Comparison of ENCODE assay signal across 8 mouse cellular contexts in the genomic region with DNA sequence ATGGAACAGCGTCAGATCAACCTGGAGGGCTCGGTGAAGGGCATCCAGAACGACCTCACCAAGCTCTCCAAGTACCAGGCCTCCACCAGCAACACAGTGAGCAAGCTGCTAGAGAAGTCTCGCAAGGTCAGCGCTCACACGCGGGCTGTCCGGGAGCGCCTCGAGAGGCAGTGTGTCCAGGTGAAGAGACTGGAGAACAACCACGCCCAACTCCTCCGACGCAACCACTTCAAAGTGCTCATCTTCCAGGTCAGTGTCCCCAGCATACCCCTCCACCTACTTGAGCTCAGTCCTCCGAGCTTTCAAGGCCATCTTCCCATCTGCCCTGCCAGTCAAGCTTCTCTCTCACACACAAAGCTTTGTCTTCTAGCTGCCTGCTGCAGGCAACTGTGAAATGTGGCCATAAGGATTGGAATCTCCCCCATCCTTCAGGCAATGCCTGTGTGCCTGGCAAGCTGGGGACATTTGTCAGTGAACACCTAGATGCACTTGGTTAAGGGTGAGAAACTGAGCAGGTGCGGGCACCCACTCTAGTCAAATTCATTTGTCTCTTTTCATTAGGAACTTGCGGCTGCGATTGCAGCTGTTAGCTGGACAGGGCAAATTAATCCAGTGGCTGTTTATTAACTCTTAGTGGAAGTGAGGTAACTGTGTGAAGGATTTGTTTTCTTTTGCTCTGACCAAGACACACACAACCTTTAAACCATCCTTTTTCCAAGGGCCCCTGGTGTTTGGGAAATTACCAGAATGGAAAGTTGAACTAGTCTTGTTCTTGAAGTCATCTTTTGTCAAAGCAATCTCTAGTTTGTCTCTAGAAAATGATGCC. TPM values are rescaled to one million over a fixed set of nuclear protein-coding genes. Genes with fewer than 3 reads are reported as not detected.
DNase-seq lines count a peak whose midpoint lies in the region; ATAC-seq lines count a peak whose summit lies in the region.

No protein-coding gene starts in this region.

- peaks cover 30% of the 10 kb centered on the region for H3K4me1 ChIP-seq in heart, embryonic 12.5 days (replicated peaks)
- H3K4me1 ChIP-seq in midbrain, embryonic 16.5 days (ENCODE audit: control insufficient read depth, insufficient read depth, low read length), result no peaks in the 10 kb centered on the region

- H3K4me2 ChIP-seq in heart, embryonic 12.5 days, result peak overlapping the region; percentile 66
- no peak overlapping the region for H3K4me2 ChIP-seq in midbrain, embryonic 16.5 days (ENCODE audit: low read length)

- WGBS in heart, embryonic 12.5 days, result 53% methylated on average over 17 of the region's 17 CpGs
- 88% methylated on average over 17 of the region's 17 CpGs for WGBS in midbrain, embryonic 16.5 days

- peak overlapping the region; percentile 98 for H3K27ac ChIP-seq in heart, embryonic 12.5 days (ENCODE audit: poor library complexity, severe bottlenecking)
- H3K27ac ChIP-seq in midbrain, embryonic 16.5 days (ENCODE audit: low read length), result peak overlapping the region; percentile 5; the same call in 1 of the 2 replicates

- DNase-seq in adrenal gland, adult 2 months, result peak; percentile 16
- DNase-seq in adrenal gland, adult 8-10 months, result no peak
- peak; percentile 4 for DNase-seq in ES-CJ7 (ENCODE audit: low read depth, low spot score)
- peak; percentile 51 for DNase-seq in kidney, postnatal 14 days
- DNase-seq in layer of hippocampus, postnatal 14 days (ENCODE audit: low spot score in 2 of 2), result no peak
- no peak for DNase-seq in natural killer cell, adult 2 months (ENCODE audit: low spot score in 2 of 2)

- peak overlapping the region; percentile 65 for H3K4me3 ChIP-seq in heart, embryonic 12.5 days
- no peak overlapping the region for H3K4me3 ChIP-seq in midbrain, embryonic 16.5 days (ENCODE audit: low read depth, low read length)

- peak overlapping the region; percentile 81 for H3K9ac ChIP-seq in heart, embryonic 12.5 days
- no peak overlapping the region for H3K9ac ChIP-seq in midbrain, embryonic 16.5 days (ENCODE audit: low read depth, low read length)

- ATAC-seq in heart, embryonic 12.5 days (ENCODE audit: insufficient number of reproducible peaks, low FRiP score), result peak; percentile 69
- ATAC-seq in midbrain, embryonic 16.5 days, result peak; percentile 48; the same call in 1 of the 2 replicates

- H3K9me3 ChIP-seq in heart, embryonic 12.5 days (replicated peaks), result no peaks in the 10 kb centered on the region
- no peaks in the 10 kb centered on the region for H3K9me3 ChIP-seq in midbrain, embryonic 16.5 days (replicated peaks; ENCODE audit: control insufficient read depth, low read length, poor library complexity, severe bottlenecking)

- H3K36me3 ChIP-seq in heart, embryonic 12.5 days, result no peaks in the 10 kb centered on the region
- H3K36me3 ChIP-seq in midbrain, embryonic 16.5 days (ENCODE audit: control insufficient read depth, insufficient read depth, low read length), result no peaks in the 10 kb centered on the region

- no peaks in the 10 kb centered on the region for H3K27me3 ChIP-seq in heart, embryonic 12.5 days (replicated peaks)
- H3K27me3 ChIP-seq in midbrain, embryonic 16.5 days (ENCODE audit: control insufficient read depth, insufficient read depth, low read depth, low read length), result no peaks in the 10 kb centered on the region

RNA-seq across cellular contexts. Expression of a gene that starts 0.9 kb away (rescaled TPM):
- 10 to 100 TPM; 53.8 to 74.8 TPM for total RNA-seq in adrenal gland, adult 2 months (2021)
- polyA plus RNA-seq in adrenal gland, adult 2 months (2012; rRNA removed), result 20.7 and 26.8 TPM in 2 replicates
- total RNA-seq in adrenal gland, adult 8-10 months (2022), result 10 to 100 TPM; 31.3 to 69.1 (median 42.0) TPM
- polyA plus RNA-seq in heart, embryonic 12.5 days (2016; fragmentation: Nextera tagmentation; extraction: Ambion mirVana), result 131 and 140 TPM in 2 replicates
- 5.6 and 6.5 TPM in 2 replicates for polyA plus RNA-seq in midbrain, embryonic 16.5 days (2015; fragmentation: Nextera tagmentation; extraction: Ambion mirVana)
- total RNA-seq in layer of hippocampus, postnatal 14 days (2021), result 1 to 10 TPM; 6.3 to 8.1 TPM

Comparison
In these comparisons a context has a peak if more than half of its experiments do, and no peak if none do; other contexts are left out.
1. DNase-seq: peak in adrenal gland, adult 2 months (single experiment), ES-CJ7 (single experiment) and kidney, postnatal 14 days (single experiment); none in adrenal gland, adult 8-10 months (single experiment), layer of hippocampus, postnatal 14 days (0 of 2) and natural killer cell, adult 2 months (0 of 2).